Mouse (Mus musculus): ENCODE results near the gene Sipa1l2.

The Sipa1l2 gene

GRCm38 (mm10) chr8:125474876-125475275, 94.7 kb downstream of the Sipa1l2 start:
- in situ Hi-C loops (cut with MboI, MseI) = no loop called here

GRCm38 (mm10) chr8:125471374-125471773, 98.2 kb downstream of the Sipa1l2 start:
- in situ Hi-C loops (cut with MboI, MseI) = no loop called here

GRCm38 (mm10) chr8:125465156-125465821, 104.3 kb downstream of the Sipa1l2 start:
- in situ Hi-C loops (cut with MboI, MseI) = no loop called here

- in situ Hi-C loops (cut with MboI, MseI) = no loop called here
These were observed 106.7 kb downstream of the Sipa1l2 start for GRCm38 (mm10) chr8:125462901-125463300.

- in situ Hi-C loops (cut with MboI, MseI) = no loop called here
These were observed 108.1 kb downstream of the Sipa1l2 start for GRCm38 (mm10) chr8:125461504-125461903.

GRCm38 (mm10) chr8:125460602-125461001, 109.0 kb downstream of the Sipa1l2 start:
- in situ Hi-C loops (cut with MboI, MseI) = no loop called here

- in situ Hi-C loops (cut with MboI, MseI) = no loop called here
These were observed 120.6 kb downstream of the Sipa1l2 start for GRCm38 (mm10) chr8:125449048-125449447.

GRCm38 (mm10) chr8:125447543-125447942, 122.1 kb downstream of the Sipa1l2 start:
- in situ Hi-C loops (cut with MboI, MseI) = no loop called here

GRCm38 (mm10) chr8:125446236-125446635, 123.4 kb downstream of the Sipa1l2 start:
- in situ Hi-C loops (cut with MboI, MseI) = no loop called here

GRCm38 (mm10) chr8:125445225-125445609, 124.4 kb downstream of the Sipa1l2 start:
- in situ Hi-C loops (cut with MboI, MseI) = no loop called here

GRCm38 (mm10) chr8:125444457-125445224, 125.0 kb downstream of the Sipa1l2 start:
- in situ Hi-C loops (cut with MboI, MseI) = no loop called here

- in situ Hi-C loops (cut with MboI, MseI) = no loop called here
These were observed 134.1 kb downstream of the Sipa1l2 start for GRCm38 (mm10) chr8:125435320-125436100.

GRCm38 (mm10) chr8:125434151-125434550, 135.5 kb downstream of the Sipa1l2 start:
- in situ Hi-C loops (cut with MboI, MseI) = no loop called here

GRCm38 (mm10) chr8:125431321-125431720, 138.3 kb downstream of the Sipa1l2 start:
- in situ Hi-C loops (cut with MboI, MseI) = no loop called here

GRCm38 (mm10) chr8:125430796-125431195, 138.8 kb downstream of the Sipa1l2 start:
- in situ Hi-C loops (cut with MboI, MseI) = no loop called here

- in situ Hi-C loops (cut with MboI, MseI) = loop anchor here (10.0 kb wide), 1 partner anchor 856 kb away; no protein-coding TSS in a partner anchor
These were observed 140.5 kb downstream of the Sipa1l2 start for GRCm38 (mm10) chr8:125428979-125429690.

GRCm38 (mm10) chr8:125423861-125424260, 145.7 kb downstream of the Sipa1l2 start:
- in situ Hi-C loops (cut with MboI, MseI) = loop anchor here (10.0 kb wide), 1 partner anchor 861 kb away; no protein-coding TSS in a partner anchor

- in situ Hi-C loops (cut with MboI, MseI) = no loop called here
These were observed 150.3 kb downstream of the Sipa1l2 start for GRCm38 (mm10) chr8:125419202-125419830.

- in situ Hi-C loops (cut with MboI, MseI) = no loop called here
These were observed 153.5 kb downstream of the Sipa1l2 start for GRCm38 (mm10) chr8:125416146-125416545.

- in situ Hi-C loops (cut with MboI, MseI) = no loop called here
These were observed 155.0 kb downstream of the Sipa1l2 start for GRCm38 (mm10) chr8:125414651-125415050.

Measured in T-helper 1 cell (primary cell).